Mouse (Mus musculus): ENCODE measurements at regions not wholly inside any gene's neighbourhood (a gene's known extent, or its start where the extent isn't known, plus 50 kb on each side); places are given as distances from the start of the nearest gene placed in this dataset.

DNA sequence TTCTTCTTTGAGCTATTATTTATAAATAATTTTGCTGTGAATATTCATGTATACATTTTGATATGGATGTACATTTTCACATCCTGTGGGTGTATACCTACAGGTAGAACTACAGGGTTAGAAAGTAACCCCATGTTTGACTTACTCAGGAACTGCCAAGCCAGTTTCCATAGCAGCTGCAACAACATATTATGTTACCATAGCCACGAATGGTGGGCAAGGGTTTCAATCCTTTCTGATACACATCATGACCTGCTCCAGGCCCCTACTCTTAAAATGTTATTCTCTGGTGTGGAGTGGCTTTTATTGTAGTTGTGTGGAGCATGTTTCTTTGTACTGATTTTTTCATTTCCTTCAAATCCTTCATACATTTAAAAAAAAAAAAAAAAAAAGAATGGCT is 168.9 kb downstream of the Zfp36l2 start:
- DNase-seq = no peak

DNA sequence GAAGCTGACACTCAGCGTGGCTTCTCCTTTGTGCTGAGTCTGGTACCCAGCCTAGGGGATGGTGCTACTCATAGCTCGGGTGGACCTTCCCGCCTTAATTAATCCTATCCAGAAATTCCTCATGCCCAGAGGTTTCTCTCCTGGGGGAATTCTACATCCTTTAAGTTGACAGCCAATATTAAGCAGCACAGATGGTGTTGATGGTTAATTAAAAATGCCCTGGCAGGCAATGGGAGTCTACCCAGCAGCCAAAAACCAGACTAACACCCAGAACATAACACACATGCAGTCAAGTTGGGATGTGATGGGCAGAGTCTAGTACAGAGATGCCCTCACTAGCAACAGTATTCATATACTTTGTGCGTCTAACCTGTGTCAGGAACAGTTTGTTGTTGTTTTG is 169.9 kb downstream of the Zfp36l2 start:
- no peak for DNase-seq

DNA sequence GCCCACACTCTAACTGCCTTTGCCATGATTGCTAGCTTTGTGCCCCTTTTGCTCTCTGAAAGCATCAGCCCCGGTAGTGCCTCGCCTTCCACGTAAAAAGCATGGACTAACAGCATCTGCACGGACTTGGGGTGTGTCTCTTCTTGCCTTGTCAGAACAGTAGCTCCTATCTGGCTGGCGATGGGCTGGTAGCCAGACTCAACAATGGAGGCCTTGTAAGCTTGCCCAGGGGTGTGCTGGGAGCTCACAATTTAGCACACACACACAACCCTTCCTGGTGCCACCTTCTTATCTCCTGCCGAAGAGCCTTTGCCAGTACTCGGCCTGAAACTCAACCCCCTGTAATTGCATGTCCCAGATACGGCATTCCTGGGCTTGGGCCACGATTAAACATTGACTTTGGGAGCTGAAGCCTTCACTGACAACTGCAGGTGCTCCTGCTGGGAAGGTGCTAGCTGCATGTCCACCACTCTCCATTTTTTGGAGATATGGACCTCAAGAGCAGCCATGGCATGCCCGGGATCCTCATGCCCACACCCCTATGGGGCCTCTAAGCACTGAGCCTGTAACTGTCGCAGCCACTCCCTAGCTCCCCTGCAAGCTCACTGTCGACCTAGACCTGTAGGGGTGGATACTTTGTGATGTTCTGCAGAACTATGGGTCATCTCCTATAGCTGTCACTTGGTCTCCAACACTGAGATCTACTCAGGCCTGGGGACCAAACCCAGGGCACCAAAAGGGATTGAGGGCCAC is 166.7 kb upstream of the Haao start:
- DNase-seq = peak; percentile 94

DNA sequence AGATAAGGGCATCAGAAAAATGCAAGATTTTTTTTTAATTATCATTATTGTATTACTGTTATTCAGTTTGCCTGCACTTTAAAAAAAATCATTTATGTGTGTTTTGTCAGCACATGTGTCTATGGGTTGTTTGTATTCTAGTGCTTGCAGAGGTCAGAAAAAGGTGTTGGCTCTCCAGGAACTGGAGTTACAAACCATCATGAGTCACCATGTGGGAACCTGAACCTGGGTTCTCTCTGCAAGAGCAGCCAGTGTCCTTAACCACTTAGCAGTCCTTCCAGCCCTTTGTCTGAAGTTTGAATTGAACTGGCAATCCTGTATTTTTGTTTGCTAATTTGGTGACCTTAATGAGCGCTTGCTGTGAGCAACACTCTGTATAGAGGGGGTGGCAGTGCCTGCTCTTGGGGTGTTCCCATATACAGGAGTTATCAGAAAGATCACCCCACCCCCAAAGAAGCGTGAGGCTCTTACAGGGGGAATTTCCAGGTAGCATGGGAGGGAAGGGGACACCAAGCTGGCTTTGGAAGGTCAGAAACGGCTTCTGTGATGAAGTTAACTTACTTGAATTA is 162.8 kb upstream of the Haao start:
- DNase-seq = no peak

DNA sequence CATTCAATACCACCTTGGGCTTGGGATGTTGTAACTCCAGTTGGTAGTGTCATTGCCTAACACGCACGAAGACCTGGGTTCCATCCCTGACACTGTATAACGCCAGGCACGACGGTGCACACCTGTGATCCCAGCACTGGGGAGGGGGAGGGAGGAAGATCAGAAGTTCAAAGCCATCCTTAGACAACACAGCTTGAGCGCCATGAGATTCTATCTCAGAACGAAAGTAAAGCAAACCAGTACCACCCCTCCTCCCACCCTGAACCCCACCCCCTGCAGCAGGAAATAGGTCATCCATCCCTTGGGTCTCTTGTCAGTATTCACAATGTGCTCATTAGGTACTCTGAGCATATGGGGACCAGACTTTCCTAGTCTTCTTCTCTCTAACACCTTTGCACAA is 162.2 kb upstream of the Haao start:
- no peak for DNase-seq

DNA sequence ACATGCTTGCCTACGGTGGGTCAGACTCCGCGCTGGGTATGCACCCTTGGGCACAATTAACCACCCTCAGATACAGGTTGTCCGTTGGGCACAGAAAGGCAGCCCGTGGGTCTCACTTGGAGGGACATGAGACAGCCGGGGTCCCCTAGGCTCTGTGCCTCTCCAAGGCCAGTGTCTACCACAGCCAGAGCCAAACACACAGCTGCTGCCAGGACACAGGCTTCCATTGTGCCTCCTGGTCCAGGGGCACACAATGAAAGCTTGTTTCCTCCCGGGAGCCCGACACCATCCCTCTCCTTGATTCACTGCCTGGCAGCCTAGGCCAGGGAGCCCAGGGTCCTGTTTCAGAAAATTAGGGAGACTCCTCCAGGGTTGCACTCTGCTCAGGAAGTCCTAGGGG is 161.4 kb upstream of the Haao start:
- DNase-seq = no peak

DNA sequence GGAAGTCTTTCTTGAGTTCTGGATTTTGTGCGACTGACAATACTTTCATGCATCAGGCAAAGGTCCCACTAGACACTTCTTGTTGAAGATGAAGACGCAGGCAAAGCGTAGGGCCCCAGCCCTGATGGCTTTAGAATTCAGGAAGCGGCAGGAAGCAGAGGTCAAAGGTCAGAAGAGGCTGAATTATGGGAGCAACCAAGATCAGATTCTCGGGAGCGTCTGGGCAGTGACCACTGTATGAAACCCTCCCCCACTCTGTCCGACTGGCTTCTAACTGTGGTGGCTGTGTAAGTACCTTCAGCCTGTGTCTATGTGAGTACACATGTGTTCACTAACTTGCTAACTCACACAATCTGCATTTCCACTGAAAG is 160.9 kb upstream of the Haao start:
- DNase-seq = no peak

DNA sequence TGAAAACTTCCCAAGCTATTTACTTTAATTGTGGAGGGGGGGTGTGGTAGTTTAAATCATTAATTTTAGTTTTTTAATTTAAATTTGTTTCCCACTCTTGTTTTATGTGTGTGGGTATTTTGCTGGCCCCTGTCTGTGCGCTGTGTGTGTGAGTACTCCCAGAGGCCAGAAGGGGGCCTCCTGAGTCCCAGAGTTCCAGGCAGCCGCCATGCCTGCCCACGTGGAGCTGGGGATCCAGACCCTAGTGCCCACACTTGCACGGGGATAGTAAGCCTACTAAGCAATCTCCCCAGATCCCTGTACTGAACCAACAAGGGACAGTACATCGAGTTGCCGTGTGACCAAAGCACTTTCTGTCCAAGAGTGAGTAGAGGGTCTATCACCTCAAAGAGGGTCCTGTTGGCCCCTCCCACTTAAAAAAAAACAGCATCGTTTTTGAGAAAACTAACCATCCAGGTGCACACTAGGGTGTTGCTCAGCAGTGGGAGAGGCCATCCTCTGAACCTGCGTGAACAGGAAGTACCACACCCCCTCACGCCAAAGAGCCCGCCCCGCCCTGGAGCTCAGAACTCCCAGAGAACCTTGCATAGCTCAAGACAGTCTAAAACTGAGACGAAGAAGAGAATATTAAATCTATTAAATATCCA is 160.4 kb upstream of the Haao start:
- no peak for DNase-seq

DNA sequence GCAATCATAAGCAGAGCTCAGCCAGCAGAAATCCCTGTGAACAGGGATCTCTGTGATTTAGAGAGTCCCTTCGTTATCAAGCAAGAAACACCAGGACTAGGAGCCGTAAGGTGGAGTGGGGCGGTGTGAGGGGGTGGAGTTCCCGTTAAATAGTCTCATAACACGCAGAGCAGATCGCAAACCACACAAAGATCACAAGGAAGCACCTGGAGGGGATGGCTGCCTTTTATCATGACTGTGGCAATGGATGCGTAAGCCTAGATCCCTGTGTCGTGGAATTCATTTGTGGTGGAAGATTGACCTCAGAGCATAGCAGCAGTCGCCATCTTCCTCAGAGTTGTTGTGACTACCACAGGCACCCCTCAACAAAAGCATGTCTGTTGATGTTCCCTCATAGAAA is 159.0 kb upstream of the Haao start:
- DNase-seq = no peak

DNA sequence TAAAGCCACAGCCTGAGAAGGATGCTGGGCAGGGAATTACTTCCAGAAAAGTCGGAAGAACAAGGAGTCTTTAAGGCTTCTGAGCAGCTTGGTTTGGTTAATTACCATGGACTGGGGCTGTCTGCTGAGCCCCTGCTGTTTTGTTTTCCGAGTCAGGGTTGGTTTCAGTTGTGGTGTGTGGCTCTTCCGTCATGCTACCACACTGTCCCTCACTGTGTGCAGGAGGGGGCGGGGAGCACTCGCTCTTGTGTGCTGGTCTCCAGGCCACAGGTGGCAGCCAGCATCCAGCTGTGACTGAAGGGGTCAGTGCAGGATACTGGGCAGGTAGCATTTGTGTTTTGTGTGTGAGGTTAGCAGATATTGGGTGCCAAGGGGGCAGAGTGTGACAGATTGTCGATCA is 156.5 kb upstream of the Haao start:
- DNase-seq = no peak

DNA sequence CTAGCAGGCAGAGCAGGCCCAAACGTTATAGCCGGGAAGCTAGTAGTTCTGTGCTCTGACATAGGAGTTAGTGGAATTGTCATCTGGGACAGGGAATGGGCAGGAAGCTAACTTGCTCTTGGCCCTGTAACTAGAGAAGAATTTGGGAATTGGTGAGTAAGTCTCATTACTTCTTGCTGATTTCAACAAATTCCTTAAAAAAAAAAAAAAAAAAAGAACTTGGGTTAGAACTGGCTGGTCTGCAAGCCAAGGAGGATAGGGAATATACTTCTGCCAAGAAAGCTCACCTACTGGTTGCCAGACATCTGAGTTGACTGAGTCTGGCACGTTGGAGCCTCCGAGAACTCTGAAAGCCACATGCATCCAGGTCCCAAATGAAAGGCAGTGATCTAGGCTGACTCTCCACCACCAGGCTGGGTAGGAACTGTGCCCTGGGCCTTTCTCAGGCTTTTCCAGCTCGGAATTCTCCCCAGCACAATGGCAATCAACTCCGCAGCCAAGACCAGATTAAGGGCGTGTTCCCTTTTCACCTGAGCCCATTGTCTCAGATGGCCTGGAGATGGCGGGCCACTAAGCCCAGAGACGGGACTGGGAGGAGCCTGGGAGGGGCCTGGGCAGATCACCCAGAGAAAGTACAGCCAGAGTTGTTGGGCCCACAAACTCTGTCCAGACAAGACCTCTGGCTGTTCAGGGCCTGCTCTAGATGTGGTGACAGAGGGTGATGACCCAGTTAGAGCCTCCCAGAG is 155.9 kb upstream of the Haao start:
- DNase-seq = peak; percentile 97

DNA sequence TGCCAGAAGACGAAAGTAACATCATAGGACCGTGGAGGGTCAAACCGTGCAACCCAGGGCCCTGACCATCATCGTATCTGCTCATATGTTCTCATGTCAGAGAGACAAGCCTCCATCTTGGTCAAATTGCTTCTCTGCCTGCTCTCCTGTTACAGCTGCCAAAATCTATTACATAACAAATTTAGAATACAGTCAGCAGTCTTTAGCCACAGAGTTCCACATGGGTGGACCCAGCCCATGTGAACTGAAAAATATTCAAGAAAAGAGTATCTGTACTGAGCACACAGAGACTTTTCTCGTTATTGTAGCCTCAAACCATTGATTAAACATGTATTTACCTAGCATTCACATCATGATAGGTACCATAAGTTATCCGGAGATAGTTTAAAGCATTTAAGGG is 155.2 kb upstream of the Haao start:
- no peak for DNase-seq

DNA sequence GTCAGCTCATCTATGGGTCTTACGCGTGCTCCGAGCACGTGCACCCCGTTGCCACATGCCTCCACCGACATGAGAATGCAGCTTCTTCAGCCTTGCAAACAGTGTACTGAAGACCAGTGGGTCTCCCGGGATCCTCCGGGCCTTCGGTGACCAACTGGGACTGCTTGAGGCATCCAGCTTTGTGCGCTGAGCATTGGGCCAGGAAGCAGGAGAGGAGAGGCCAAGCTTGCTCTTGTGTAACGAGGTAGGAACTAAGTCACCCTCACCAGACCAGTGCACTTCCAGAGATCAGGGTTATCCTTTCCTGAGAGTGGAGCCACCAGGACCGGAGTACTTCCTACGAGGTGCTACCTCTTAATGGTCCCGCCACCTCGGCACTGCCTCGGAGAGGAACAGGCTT is 154.6 kb upstream of the Haao start:
- peak; percentile 90 for DNase-seq

DNA sequence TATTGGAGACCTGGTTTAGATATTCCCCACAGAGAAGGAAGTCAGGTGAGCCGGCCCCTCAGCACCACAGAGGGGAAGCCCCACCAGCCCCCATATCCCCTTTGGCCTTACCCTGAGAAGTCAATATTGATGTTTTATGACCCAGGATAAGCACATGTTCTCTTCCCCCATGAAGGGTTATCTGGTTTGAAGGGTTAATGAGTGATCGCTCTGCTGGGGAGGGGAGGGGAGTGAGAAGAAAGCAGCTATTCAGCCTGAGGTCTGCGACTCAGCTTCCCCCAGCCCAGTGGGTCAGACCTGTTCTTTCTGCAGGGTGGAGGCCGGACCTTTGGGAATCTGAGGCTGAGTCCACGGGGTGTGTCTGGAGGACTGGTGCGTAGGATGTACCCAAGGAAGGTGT is 152.4 kb upstream of the Haao start:
- no peak for DNase-seq

DNA sequence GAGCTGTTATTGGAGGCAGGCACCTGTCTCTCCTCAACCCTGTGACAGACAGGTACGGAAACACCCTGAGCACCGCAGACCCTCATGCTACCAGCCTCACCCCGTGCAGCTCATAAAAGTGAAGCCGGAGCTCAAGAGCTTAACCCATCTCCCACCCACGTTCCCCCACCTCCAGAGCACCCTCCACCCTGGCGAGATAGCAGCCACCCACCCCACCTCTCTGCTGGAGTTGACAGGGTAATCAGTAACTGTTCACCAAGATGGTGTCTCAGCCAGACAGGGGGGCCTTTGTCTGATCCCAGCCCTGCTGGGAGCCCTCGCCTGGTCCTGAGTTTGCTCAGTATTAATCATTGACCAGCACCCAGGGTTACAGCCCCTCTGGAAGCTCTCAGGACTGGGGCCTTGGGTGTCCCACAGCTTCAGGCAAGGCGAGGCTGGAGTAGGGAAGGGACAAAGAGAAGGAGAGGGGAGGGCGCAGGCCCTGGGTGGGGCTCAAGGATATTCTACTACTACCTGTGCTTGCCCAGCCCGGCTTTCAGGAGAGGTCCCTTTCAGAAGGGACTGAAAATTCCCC is 151.3 kb upstream of the Haao start:
- DNase-seq = peak; percentile 84

DNA sequence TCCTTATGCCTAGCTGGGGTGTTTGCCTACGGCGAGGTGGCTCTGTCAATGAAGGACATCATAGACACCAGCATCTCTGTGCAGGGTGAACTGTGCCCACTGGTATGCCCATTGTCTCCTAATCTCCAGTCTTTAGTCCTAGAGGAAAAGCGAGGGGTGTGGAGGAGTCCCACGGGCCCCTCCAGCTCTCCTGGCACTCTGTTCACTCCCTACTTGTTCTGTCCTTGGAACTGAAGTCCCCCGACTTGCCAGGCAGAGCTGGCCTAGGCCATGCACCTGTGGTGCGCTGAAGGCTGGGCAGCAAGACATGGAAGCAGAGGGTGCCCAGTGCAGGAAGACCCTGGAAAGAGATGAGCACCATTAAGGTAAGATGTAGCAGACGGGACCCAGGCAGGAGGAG is 150.6 kb upstream of the Haao start:
- peak; percentile 91 for DNase-seq

DNA sequence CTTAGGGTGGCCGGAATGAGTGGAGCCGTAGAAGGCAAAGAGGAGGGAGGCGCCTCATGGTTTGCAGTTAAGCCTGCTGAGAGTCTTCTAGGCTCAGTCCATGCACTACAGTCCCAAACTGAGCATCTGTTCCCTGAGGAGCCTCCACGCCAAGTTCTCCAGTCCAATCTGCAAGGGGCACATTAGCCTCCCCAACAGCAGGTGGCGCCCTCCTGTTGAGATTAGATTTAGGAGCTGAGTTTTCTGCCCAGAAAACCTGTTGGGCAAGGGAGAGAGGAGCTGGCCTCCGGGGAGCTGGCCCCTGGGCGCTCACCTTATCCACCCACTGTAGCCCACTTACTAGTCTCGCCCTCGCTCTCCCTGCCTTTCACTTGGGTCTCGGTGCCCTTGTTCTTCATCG is 150.0 kb upstream of the Haao start:
- peak; percentile 96 for DNase-seq

DNA sequence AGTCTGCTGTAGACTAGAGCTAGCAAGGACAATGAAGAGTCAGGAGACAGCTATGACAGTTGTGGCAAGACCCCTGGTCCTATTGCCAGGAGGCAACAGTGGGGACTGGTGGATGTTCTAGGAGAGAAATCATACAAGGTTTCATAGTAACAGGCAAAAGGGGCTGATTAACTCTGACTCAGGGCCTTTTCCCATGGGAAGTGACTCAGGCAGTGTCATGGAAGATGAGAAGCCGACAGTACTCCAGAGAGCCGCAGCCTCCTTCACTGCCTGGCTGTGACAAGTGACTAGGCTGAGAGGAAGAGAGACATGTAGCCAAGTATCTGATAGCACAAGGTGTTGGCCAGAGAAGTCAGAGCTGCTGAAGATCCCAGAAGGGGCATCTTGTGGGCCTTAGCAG is 145.3 kb upstream of the Haao start:
- peak; percentile 97 for DNase-seq

DNA sequence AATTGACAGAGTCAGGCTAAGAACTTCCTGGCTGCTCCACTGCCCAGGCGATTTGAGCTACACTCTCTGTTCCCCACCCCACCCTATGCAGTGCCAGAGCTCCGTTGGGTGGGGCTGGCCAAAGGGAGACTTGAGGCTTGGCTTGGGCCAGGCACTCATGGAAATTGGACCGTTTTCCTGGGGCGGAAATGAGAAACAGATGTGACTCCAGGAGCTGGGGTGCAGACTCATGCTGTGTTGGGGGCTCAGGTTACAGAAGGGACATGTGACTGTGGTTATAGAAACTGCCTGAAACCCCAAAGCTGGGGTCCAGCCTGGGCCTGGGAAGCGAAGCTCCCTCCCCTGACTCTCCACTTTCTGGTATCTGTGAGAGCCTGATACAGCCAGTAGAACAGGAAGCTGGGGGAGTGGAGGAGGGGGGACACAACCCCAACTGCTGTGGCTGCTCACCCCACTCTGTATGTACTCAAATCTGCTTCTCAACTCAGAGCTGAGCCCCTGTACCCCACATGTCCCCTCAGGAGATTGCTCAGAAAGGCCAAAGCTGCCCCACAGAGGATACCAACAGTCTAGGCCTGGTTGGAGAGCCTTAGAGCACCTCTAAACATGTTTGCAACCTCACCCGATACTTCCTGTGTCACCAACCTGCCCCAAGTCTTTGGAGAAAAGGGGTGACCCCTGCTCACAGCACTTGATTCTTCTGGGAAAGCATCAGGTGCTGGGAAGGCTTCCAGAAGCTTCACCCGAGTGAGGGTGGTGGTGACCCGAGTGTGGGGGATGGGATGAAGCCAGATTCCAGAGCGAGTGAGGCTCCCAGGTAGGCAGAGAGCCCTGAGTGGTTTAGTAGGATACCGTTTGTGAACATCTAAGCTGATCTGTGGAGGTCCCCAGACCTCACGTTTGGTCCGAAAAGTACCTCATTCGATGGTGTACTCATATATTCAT is 142.9 kb upstream of the Haao start:
- DNase-seq = peak; percentile 100

DNA sequence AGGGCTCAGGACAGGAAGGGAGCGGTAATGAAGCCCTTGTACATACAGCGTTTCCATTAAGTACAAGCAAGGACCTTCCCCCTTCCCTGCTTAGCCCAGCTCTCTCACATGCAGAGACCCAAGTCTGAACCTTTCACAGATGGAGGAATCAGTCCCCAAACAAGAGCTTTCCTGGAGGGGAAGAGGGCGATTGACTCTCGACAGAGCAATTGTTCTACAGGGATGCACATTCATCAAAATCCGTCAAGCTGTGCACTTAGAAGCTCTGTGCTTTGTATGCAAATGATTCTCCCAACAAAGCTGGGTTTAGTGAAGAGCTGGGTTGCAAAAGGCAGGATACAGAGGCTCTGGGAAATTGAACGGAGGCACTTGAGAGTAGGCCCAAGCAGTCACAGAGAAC is 141.1 kb upstream of the Haao start:
- no peak for DNase-seq

DNA sequence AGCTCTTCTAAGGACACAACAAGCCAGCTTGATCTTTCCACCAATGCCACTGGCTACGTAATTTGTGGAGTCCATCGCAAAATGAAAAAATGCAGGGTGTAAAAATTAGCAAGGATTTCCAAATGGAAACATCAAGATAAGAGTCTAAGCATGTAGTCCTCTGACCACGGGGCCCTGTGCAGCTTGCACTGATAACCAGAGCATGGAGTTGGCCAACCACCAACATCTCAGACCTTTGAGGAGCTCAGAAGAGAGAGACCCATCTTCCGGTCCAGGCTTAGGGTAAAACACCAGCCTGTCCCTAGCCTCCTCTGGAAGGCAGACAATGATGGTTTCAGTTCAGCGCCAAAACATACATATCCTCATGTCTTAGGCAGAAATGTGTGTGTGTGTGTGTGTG is 140.4 kb upstream of the Haao start:
- DNase-seq = peak; percentile 94

DNA sequence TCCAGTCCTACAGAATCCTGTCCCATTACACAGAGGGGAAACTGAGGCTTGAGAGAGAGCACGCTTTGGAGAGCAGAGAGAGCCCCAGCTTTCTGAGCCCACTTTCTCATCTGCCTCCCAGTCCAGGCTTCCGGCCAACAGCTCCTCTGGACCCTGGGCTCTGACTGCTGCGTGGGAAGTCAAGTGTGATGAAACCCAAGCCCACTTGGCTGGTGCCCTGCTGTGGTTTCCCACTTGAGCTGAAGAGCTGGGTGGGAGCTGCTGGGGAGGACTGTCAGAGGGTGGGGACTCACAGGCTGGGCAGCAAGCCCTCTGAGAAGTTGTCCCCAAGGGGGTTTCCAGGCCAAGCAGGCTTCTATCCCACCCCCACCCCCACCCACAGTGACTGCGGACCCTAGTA is 139.9 kb upstream of the Haao start:
- DNase-seq = peak; percentile 96

Data from heart, adult 11 months (tissue).